Mouse (Mus musculus): ENCODE measurements around the gene Trp53tg5. TPM values are rescaled to one million over a fixed set of nuclear protein-coding genes. Genes with fewer than 3 reads are reported as not detected.

Trp53tg5 gene
- polyA plus RNA-seq, 1 experiment from 2014 or later: not detected

DNA sequence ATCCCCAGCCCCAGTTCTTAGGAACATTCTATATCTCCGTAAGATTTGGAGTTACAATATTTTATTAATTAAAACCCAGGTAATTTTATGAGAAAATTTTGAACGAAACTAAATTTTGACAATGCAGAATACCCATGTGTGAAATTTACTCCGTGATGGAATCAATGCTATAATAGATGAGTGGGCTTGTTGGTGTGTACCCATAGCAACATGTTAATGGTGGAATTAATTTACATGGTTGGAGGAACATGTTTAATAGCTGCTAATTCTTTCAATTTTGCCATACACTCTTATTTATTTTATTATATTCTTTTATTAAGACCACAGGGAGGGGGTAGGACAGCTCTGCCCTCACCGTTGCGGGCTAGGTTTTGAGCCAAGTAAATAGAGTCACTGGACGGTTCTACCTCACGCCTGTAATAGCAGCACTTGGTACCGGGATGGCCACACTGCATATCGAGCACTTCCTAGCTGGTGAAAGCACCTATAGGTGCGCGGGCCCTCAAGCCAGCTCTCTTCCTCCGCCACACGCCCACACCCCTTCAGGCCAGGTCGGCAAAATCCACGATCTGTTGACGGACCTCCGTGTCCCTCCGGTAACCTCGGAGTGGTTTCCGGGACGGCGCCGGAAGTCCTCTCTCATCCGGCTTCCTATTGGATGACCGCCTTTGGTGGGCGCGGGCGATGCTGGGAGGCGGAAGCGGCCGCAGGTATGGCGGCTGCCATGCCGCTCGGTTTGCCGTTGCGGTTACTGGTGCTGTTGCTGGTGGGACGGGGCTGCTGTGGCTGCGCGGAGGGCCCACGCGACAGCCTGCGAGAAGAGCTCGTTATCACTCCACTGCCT is 23.5 kb upstream of the Trp53tg5 start, which contains the start of gene Pigt:
Pigt (plus strand) TSS at position 674 of the 844 bp plus-strand sequence.
- peak; percentile 87 for DNase-seq (ENCODE audit: low spot score)

DNA sequence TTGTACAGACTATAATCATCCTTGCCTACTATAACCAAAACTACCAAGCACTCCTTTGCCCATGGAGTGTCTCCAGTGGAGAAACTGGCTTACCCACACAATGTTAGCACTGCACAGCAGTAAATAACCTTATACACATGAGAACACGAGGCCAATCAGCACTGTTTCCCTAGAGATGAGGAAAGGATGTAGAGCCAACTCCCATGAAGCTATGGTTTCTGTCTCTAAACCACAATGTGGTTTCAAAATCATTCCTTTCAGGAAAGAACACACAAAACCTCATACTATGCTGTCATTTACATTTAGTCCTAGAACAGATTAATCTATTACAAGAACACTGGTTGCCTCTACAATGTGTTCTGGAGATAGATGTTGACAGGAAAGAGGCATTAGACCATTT is 22.8 kb upstream of the Trp53tg5 start:
- no peak for DNase-seq (ENCODE audit: low spot score)

DNA sequence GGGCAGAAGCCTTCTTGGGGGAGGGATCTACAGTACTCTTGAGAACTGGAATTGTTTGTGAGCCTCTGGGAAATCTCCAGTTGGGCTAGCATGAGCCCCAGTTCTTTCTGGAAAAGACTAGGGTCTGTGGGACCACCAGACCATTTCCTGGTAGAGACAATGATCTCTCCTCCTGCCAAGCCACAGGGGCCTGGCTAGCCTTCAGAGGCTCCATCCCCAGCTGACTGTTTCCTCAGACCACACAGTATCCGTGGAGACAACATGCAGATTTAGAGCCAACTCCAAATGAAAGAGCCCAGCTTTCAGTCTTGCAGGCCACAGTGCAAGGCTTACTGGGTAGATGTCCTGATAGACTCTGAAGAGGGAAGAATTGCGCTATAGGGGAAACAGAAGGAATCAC is 20.6 kb upstream of the Trp53tg5 start:
- no peak for DNase-seq (ENCODE audit: low spot score)

GRCm38 (mm10) chr2:164487812-164488211 is 14.3 kb upstream of the Trp53tg5 start:
- DNase-seq (ENCODE audit: low spot score): no peak

GRCm38 (mm10) chr2:164487115-164487527 is 13.6 kb upstream of the Trp53tg5 start:
- DNase-seq (ENCODE audit: low spot score): no peak

DNA sequence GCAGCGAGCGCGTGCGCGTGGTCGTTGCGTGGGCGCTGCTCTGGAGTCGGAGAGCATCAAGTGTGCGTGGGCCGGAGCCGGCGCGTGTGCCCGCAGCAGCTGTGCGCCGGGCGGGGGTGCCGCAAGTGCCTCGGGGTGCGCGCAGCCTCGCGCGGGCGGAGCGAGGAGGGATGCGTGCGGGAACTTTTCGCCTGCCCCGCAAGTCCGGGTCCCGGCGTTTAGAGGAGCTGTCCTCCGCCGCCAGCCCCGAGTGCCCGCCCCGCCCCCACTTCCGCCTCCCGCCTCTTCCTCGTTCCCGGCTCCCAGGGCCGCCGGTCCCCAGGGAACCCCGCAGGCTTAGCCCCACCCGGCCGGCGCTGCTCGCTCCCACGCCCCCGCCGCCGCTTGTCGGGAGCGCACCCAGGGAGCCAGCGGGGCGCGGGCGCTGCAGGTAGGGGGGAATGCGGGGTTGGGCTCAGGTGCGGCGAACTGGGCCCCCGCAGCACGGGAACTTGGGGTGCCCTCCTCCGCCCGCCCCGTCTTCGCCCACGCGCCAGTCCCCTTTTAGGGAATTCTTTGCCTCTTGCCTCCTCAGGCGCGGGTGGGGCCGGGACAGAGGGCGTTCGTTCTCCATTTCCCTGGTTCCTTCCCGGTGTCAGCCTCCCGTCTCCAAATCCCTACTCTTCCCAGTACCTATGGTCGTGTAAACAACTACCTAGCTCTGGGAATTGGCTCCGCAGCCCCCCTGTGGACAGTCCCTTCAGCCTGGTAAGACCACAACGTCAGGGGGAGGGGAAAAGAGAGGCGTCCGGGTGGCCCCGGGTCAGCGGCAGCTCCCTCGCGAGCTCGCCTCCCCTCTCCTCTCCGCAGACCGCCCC is 13.0 kb upstream of the Trp53tg5 start:
- no peak for DNase-seq (ENCODE audit: low spot score)

DNA sequence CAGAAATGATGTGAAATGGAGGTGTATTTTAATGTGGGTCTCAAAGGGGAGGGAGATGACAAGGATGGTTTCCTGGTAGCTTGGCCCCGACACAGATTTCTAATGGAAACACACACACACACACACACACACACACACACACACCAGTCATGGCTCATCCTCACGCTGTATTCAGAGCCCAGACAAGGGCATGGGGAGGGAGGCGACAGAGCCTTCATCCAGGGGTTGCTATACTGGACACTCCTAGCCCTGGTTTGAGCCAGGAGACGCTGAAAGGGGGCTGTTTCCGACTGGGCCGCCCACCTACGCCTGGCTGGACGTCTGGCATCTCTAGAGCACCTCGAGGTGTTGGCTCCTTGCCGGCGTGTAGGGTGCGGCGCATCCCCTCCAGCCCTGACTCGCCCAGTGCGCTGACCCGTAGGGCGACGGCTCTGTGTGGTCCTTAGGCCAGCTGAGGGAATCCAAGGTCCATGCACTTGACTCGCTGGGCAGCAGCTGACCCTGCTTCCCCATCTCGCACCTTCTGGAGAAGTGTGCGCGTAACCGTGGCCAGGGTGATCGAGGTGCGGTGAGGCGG is 12.2 kb upstream of the Trp53tg5 start, which contains the start of gene Dbndd2:
Dbndd2 (plus strand) TSS at position 426 of the 577 bp plus-strand sequence.
- DNase-seq (ENCODE audit: low spot score): no peak

GRCm38 (mm10) chr2:164470254-164470653 is 3.3 kb downstream of the Trp53tg5 start:
- DNase-seq (ENCODE audit: low spot score): peak; percentile 70

DNA sequence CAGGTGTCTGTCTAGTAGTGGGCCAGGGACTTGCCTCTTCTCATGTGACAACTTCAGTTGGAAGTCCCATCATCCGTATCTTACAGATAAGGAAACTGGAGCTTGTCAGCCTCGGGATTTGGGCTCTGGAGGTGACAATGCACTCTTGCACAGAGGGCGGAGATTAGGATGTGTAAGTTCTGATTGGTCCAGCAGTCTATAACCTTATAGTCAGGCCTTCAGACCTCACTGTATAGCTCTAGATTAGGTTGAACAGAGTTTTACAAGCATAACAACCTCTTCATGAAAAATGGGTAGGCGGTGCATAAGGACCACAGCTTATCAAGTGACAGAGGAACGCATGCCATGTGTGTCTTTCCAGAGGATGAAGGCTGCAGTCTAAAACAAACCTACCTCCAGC is 6.7 kb downstream of the Trp53tg5 start:
- DNase-seq (ENCODE audit: low spot score): no peak

DNA sequence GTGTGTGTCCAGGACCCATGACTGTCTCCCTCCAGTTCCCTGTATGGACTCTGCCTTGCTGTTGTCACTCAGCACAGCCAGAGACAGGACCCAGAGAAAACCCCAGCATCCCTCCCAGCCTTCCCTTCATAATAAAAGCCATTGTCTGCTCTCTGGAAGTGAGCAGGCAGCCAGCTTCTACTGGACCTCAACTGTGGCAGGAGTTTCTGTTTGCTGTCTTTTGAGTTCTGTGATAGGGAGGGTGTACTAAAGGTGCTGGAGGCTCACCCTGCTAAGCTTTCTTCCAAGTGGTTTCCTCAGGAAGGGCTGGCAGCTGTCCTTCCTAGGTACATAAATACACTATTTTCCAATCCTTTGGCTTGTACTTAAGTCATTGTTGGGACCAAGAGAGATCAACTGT is 8.4 kb downstream of the Trp53tg5 start:
- no peak for DNase-seq (ENCODE audit: low spot score)

- DNase-seq (ENCODE audit: low spot score): peak; percentile 96
These were observed 12.6 kb downstream of the Trp53tg5 start, which contains the start of gene Gm20458 for GRCm38 (mm10) chr2:164460745-164461551. Gm20458 (plus strand) TSS chr2:164460967.

- DNase-seq (ENCODE audit: low spot score): no peak
These were observed 15.0 kb downstream of the Trp53tg5 start for GRCm38 (mm10) chr2:164458535-164458934.

DNA sequence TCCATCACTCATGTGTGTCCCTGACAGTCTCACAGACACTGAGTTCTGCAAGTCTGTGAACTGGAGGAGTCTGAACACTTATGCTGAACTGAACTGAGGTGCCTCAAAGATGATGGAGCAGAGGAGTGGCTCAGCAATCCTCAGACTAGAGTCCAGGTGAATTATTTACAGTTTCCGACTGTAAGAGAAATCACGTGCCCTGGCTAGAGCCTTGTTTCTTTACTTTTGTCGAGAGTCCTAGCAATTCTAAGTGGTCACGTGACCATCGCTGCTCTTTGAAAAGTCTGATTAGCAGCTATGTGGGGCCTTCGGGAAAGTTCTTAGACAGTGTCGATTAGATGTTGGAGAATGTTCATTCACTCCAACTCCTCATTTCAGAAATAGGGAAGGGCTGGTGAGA is 15.6 kb downstream of the Trp53tg5 start:
- no peak for DNase-seq (ENCODE audit: low spot score)

- no peak for DNase-seq (ENCODE audit: low spot score)
These were observed 16.6 kb downstream of the Trp53tg5 start, which contains the start of gene Sys1 for GRCm38 (mm10) chr2:164456864-164457300. Sys1 (plus strand) TSS chr2:164456964.

- DNase-seq (ENCODE audit: low spot score): no peak
These were observed 17.1 kb downstream of the Trp53tg5 start for GRCm38 (mm10) chr2:164456413-164456812.

DNA sequence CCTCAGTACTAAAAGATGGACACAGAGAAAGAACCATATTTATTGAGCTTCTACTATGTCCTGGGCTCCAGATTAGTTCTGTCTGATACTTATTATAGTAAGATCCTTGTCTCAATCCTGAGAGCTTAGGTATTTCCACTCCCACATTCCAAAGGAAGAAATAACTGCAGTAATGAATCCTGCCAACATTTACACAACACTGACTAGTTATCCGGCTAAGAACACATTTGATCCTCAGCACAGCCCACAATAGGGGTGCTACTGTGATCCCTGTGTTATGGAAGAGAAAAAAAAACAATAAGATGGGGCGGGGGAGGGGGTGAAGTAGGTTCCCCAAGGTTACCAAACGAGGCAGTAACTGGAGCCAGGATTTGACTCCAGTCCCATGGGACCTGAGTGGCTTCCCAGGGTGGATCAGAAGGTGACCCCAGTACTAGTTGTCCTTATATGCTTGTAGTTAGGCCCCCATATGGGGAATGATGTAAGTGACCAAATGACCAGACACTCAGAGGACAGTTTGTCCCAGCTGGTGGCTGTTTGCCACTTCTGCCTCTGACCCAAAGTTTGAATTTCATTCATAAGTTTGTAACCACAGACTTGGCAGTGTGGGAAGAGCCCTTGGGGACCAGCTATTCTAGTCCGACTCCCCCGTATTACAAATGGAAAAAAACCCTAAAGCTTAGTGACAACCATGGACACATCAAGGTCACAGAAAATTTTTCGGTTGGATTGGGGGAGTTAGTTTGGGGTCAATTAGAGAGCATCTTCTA is 17.9 kb downstream of the Trp53tg5 start:
- no peak for DNase-seq (ENCODE audit: low spot score)

DNA sequence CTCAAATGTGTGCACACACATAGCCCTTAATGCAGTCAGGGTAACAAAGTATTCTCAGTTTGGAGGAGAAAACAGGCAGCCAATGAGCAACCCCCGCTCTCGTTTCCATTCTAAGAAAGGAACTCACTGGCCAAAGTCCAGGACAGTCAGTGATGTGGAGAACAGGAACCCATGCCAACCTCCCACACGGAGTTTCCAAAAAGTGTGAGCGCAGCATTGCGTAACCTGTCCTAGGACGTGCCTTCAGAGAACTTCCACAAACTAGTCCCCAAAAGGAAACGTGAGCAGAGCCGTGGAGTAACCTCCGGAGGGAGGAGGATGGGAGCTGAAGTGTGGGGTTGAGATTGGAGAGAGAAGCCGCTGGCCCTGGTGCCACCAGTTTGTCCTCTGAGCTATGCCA is 18.7 kb downstream of the Trp53tg5 start:
- DNase-seq (ENCODE audit: low spot score): no peak

GRCm38 (mm10) chr2:164453887-164454500 is 19.5 kb downstream of the Trp53tg5 start:
- DNase-seq (ENCODE audit: low spot score): no peak

DNA sequence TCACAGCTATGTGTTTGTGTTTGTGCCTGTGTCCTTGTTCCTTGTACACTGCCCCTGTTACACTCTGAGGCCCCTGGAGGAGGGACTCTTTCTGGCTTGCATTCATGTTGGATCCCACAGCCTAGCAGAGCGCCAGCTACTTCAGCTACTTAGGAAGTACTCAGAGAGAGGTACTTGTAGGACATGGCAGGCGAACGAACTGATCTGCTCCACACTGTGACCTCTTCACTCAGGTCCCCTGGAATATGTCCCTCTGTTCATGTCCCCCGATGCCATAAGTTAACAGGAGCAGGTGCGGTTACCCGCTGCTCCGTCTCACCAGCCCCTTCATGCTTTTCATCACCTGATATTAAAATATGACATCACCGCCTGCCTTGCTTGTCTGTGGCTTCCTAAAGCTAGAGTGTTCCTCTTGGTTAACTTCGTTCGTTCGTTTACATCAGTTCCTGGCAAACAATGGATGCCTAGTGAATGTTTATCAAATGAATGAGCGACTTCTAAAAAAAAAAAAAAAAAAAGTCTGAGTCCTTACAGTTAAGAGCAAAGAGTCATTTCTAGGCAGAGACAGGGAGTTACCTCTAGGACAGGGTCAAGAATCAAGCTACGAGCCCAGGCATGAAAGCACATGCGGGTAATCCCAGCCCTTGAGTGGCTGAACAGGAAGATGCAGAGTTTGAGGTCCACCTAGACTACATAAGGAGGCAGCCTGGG is 20.3 kb downstream of the Trp53tg5 start:
- no peak for DNase-seq (ENCODE audit: low spot score)
